Mouse (Mus musculus): ENCODE data around the gene Dgkb.

The Dgkb gene

GRCm38 (mm10) chr12:38600165-38600845, 782.8 kb downstream of the Dgkb start:
- DNase-seq = peak; percentile 11

- DNase-seq = no peak
Observed at GRCm38 (mm10) chr12:38608104-38608503, 790.6 kb downstream of the Dgkb start.

GRCm38 (mm10) chr12:38668265-38668664, 850.7 kb downstream of the Dgkb start:
- DNase-seq = no peak
